In the genomic region with DNA sequence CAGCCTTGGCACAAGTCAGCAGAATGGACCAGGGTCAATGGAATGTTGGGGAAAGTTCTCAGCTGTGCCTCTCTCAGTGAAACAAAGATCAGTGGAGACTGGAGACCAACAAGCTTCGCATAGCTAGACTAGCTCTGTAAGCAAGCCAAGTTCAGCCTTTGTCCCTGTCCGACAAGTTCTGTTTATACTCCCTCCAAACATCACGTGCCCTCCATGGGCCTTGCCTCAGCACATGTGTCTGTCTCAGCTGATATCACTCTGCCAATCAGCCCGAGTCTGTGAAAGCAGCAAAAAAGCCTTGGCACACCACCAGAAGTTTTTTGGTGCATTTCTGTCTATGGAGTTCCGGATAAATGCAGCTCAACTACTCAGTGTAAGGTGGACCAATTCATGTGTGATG, we compare ENCODE assay signal across 11 mouse cellular contexts. TPM values are rescaled to one million over a fixed set of nuclear protein-coding genes. Genes with fewer than 3 reads are reported as not detected.
A peak's percentile ranks its signal among the peaks of the same experiment; 100 is the strongest.
DNase-seq lines count a peak whose midpoint lies in the region; ATAC-seq lines count a peak whose summit lies in the region.
"Had no signal": no experiment of that assay in that cellular context is flagged by ENCODE, and none has a peak within 500 bp of the region (broad histone marks: within the 10 kb centered on the region; RNA-seq: fewer than 3 reads in every experiment).

No protein-coding gene starts in this region.

- no peaks in the 10 kb centered on the region for H3K36me3 ChIP-seq in lung, embryonic 16.5 days (ENCODE audit: control insufficient read depth, insufficient read depth, low read length)
- H3K36me3 ChIP-seq: hindbrain, embryonic 12.5 days had no signal

- no peak overlapping the region for H3K4me3 ChIP-seq in lung, embryonic 16.5 days (ENCODE audit: low read length)
- H3K4me3 ChIP-seq: hindbrain, embryonic 12.5 days; layer of hippocampus, adult 2 months had no signal

- peaks cover 25% of the 10 kb centered on the region for H3K27me3 ChIP-seq in lung, embryonic 16.5 days (ENCODE audit: control insufficient read depth, insufficient read depth, low read depth, low read length)

- peak; percentile 86 for ATAC-seq in lung, embryonic 16.5 days (ENCODE audit: low read depth)

- peak; percentile 29 for DNase-seq in ovary, adult 18-20 months (ENCODE audit: low spot score)
- DNase-seq in ovary, postnatal 14 days (ENCODE audit: low spot score), result no peak
- peak; percentile 26 for DNase-seq in kidney, postnatal 10 days
- DNase-seq in ovary, postnatal 10 days (ENCODE audit: low spot score), result no peak
- no peak for DNase-seq in cerebellum, adult 18-20 months
- no peak for DNase-seq in urinary bladder, postnatal 4 days (ENCODE audit: low spot score in 2 of 2)
- DNase-seq: cerebellum, adult 9-10 months; right cerebral cortex, adult 18-20 months had no signal

- H3K9ac ChIP-seq in lung, embryonic 16.5 days (ENCODE audit: low read length), result no peak overlapping the region
- H3K9ac ChIP-seq: hindbrain, embryonic 12.5 days had no signal

- peaks cover 15% of the 10 kb centered on the region for H3K4me1 ChIP-seq in lung, embryonic 16.5 days (replicated peaks; ENCODE audit: control insufficient read depth, insufficient read depth, low read length)

- H3K9me3 ChIP-seq in lung, embryonic 16.5 days (ENCODE audit: control insufficient read depth, low read length), result no peaks in the 10 kb centered on the region
- H3K9me3 ChIP-seq: hindbrain, embryonic 12.5 days had no signal

- no peak overlapping the region for H3K4me2 ChIP-seq in lung, embryonic 16.5 days (ENCODE audit: low read depth, low read length)
- H3K4me2 ChIP-seq: hindbrain, embryonic 12.5 days had no signal

- peak overlapping the region; percentile 25; the same call in 1 of the 2 replicates for H3K27ac ChIP-seq in lung, embryonic 16.5 days (ENCODE audit: low read length)
- H3K27ac ChIP-seq: hindbrain, embryonic 12.5 days; layer of hippocampus, adult 2 months had no signal

- WGBS in lung, embryonic 16.5 days, result 13% methylated on average over 5 of the region's 5 CpGs

RNA-seq across cellular contexts. Expression of gene Snhg11, which starts 2.4 kb away (rescaled TPM):
- 1.9 and 5.3 TPM in 2 replicates for polyA plus RNA-seq in lung, embryonic 16.5 days (2015; fragmentation: Nextera tagmentation; extraction: Ambion mirVana)

RNA-seq across cellular contexts. Expression of gene Ralgapb, which starts 36.6 kb away (rescaled TPM):
- polyA plus RNA-seq in lung, embryonic 16.5 days (2015; fragmentation: Nextera tagmentation; extraction: Ambion mirVana), result 13.6 and 15.2 TPM in 2 replicates

Comparison
In these comparisons a context has a peak if more than half of its experiments do, and no peak if none do; other contexts are left out.
1. DNase-seq: peak in ovary, adult 18-20 months (single experiment) and kidney, postnatal 10 days (single experiment); none in ovary, postnatal 14 days (single experiment), ovary, postnatal 10 days (single experiment), cerebellum, adult 18-20 months (0 of 2) and urinary bladder, postnatal 4 days (0 of 2).